Mouse (Mus musculus) neutrophil, adult 5-6 weeks (primary cell): ENCODE results near the gene Csk. TPM values are rescaled to one million over a fixed set of nuclear protein-coding genes. Genes with fewer than 3 reads are reported as not detected.

Source experiments
- ATAC-seq: fragments of 151-379, 151-347 bp; 2 replicates; pipeline ENCODE4 v1.8.0; 2017; ENCODE audit warnings: mild to moderate bottlenecking, moderate TSS enrichment; ENCODE audit not compliant: insufficient number of reproducible peaks, poor library complexity, low FRiP score, severe bottlenecking; ENCODE audit errors: extremely low read depth
- total RNA-seq: library from RNA; stranded (forward); fragments of 200-1000 nt; gene quantifications from 2 replicates; pipeline ENCODE4 v1.2.3, GENCODE M21; 2017

Gene Csk
- total RNA-seq, 1 experiment from 2014 or later, result 499 TPM

- ATAC-seq, result no peak
Measured at GRCm38 (mm10) chr9:57614786-57615185, 38.6 kb downstream of the Csk start.

GRCm38 (mm10) chr9:57613975-57614374 lies 39.5 kb downstream of the Csk start:
- ATAC-seq, result no peak

- no peak for ATAC-seq
Measured at GRCm38 (mm10) chr9:57612587-57612986, 40.8 kb downstream of the Csk start.

- no peak for ATAC-seq
Measured at GRCm38 (mm10) chr9:57610359-57610826, 43.0 kb downstream of the Csk start.

- no peak for ATAC-seq
Measured at GRCm38 (mm10) chr9:57609803-57610202, 43.6 kb downstream of the Csk start.

- no peak for ATAC-seq
Measured at GRCm38 (mm10) chr9:57606139-57606851, 47.1 kb downstream of the Csk start, which contains the start of gene Cplx3. Gene Cplx3, minus strand, starts transcription at chr9:57606281.

GRCm38 (mm10) chr9:57605503-57605902 lies 47.9 kb downstream of the Csk start:
- ATAC-seq, result no peak

- ATAC-seq, result no peak
Measured at GRCm38 (mm10) chr9:57604875-57605274, 48.6 kb downstream of the Csk start.

- no peak for ATAC-seq
Measured at GRCm38 (mm10) chr9:57602098-57602497, 51.3 kb downstream of the Csk start.

- ATAC-seq, result no peak
Measured at GRCm38 (mm10) chr9:57601353-57601706, 52.1 kb downstream of the Csk start.

GRCm38 (mm10) chr9:57600620-57601352 lies 52.6 kb downstream of the Csk start:
- no peak for ATAC-seq

- no peak for ATAC-seq
Measured at GRCm38 (mm10) chr9:57598851-57599563, 54.4 kb downstream of the Csk start.

GRCm38 (mm10) chr9:57597929-57598382 lies 55.5 kb downstream of the Csk start:
- ATAC-seq, result no peak

GRCm38 (mm10) chr9:57597265-57597664 lies 56.2 kb downstream of the Csk start:
- no peak for ATAC-seq

- no peak for ATAC-seq
Measured at GRCm38 (mm10) chr9:57594174-57594509, 59.3 kb downstream of the Csk start.

GRCm38 (mm10) chr9:57593454-57594173 lies 59.8 kb downstream of the Csk start:
- no peak for ATAC-seq

- no peak for ATAC-seq
Measured at GRCm38 (mm10) chr9:57590726-57591125, 62.7 kb downstream of the Csk start.

GRCm38 (mm10) chr9:57589224-57590126 lies 64.0 kb downstream of the Csk start, which contains the start of gene Ulk3:
Gene Ulk3, plus strand, starts transcription at chr9:57589452.
- ATAC-seq, result peak; percentile 52
